Mouse (Mus musculus) midbrain, embryonic 13.5 days (tissue): ENCODE data around the gene Lbhd2. TPM values are rescaled to one million over a fixed set of nuclear protein-coding genes. Genes with fewer than 3 reads are reported as not detected.

ENCODE experiments used
- ATAC-seq: fragments of 200-750 bp; cut with Nextera tagmentation; 2 replicates; pipeline ENCODE4 v1.8.0; 2017; ENCODE audit warnings: mild to moderate bottlenecking, moderate TSS enrichment, moderate library complexity
- H3K27ac ChIP-seq: fragments of 300-500 bp; sonication (generic); 2 replicates; pipeline ENCODE4 v1.5.1; 2015; ENCODE audit warnings: inconsistent platforms, mild to moderate bottlenecking, moderate library complexity
- H3K27me3 ChIP-seq: fragments of 300-500 bp; sonication (generic); 2 replicates; pipeline ENCODE4 v1.6.1; 2015; ENCODE audit warnings: mild to moderate bottlenecking, inconsistent platforms
- H3K36me3 ChIP-seq: fragments of 300-500 bp; sonication (generic); 2 replicates; pipeline ENCODE4 v1.6.1; 2015; ENCODE audit warnings: mild to moderate bottlenecking, inconsistent platforms
- H3K4me1 ChIP-seq: fragments of 300-500 bp; sonication (generic); replicated peaks from 2 replicates; pipeline ENCODE4 v1.6.1; 2015; ENCODE audit warnings: inconsistent platforms
- H3K4me2 ChIP-seq: fragments of 300-500 bp; sonication (generic); replicated peaks from 2 replicates; pipeline ENCODE4 v1.6.1; 2015; ENCODE audit warnings: moderate library complexity, mild to moderate bottlenecking, inconsistent platforms
- H3K4me3 ChIP-seq: fragments of 300-500 bp; sonication (generic); replicated peaks from 2 replicates; pipeline ENCODE4 v1.5.1; 2015; ENCODE audit warnings: mild to moderate bottlenecking, inconsistent platforms
- H3K9ac ChIP-seq: fragments of 300-500 bp; sonication (generic); replicated peaks from 2 replicates; pipeline ENCODE4 v1.6.1; 2015; ENCODE audit warnings: mild to moderate bottlenecking, inconsistent platforms
- H3K9me3 ChIP-seq: fragments of 300-500 bp; sonication (generic); 2 replicates; pipeline ENCODE4 v1.6.1; 2016; ENCODE audit warnings: mild to moderate bottlenecking, inconsistent platforms
- WGBS: fragments of 180-500 bp; shearing (Covaris S2); methylation state at CpG from one replicate; pipeline ENCODE4 v1.1.7; 2015; 5-methylcytosine and 5-hydroxymethylcytosine counted together
- polyA plus RNA-seq: library from polyadenylated mRNA; unstranded; fragments of >200 nt; fragmentation: Nextera tagmentation; extraction: Ambion mirVana; gene quantifications from 2 replicates; pipeline ENCODE4 v1.2.1, GENCODE M21; 2015

Lbhd2 gene
- polyA plus RNA-seq, 1 experiment from 2014 or later = not detected

GRCm38 (mm10) chr12:111436170-111436569 is 29.6 kb downstream of the Lbhd2 start:
- Histone ChIP-seq H3K9ac (no peak overlapping the region), H3K4me2 (no peak overlapping the region), H3K9me3 (no peaks in the 10 kb centered on the region), H3K27ac (no peak overlapping the region), H3K4me3 (no peak overlapping the region), H3K4me1 (peaks cover 7% of the 10 kb centered on the region), H3K36me3 (no peaks in the 10 kb centered on the region), H3K27me3 (peaks cover 44% of the 10 kb centered on the region)
- no peak for ATAC-seq
- WGBS = 87% methylated on average over 3 of the region's 3 CpGs

GRCm38 (mm10) chr12:111436640-111437039 is 30.0 kb downstream of the Lbhd2 start:
- no peak for ATAC-seq
- no peak overlapping the region for H3K4me2 ChIP-seq
- 76% methylated on average over 8 of the region's 8 CpGs for WGBS
- H3K4me1 ChIP-seq = peaks cover 7% of the 10 kb centered on the region
- H3K27me3 ChIP-seq = peaks cover 44% of the 10 kb centered on the region
- no peak overlapping the region for H3K4me3 ChIP-seq
- no peaks in the 10 kb centered on the region for H3K36me3 ChIP-seq
- H3K27ac ChIP-seq = no peak overlapping the region
- no peak overlapping the region for H3K9ac ChIP-seq
- H3K9me3 ChIP-seq = no peaks in the 10 kb centered on the region

GRCm38 (mm10) chr12:111437222-111437900 is 30.8 kb downstream of the Lbhd2 start:
- H3K4me3 ChIP-seq = no peak overlapping the region
- H3K36me3 ChIP-seq = no peaks in the 10 kb centered on the region
- H3K9me3 ChIP-seq = no peaks in the 10 kb centered on the region
- H3K4me2 ChIP-seq = no peak overlapping the region
- H3K4me1 ChIP-seq = peaks cover 12% of the 10 kb centered on the region
- H3K27ac ChIP-seq = no peak overlapping the region
- 76% methylated on average over 5 of the region's 5 CpGs for WGBS
- ATAC-seq = no peak
- peaks cover 44% of the 10 kb centered on the region for H3K27me3 ChIP-seq
- no peak overlapping the region for H3K9ac ChIP-seq

- Histone ChIP-seq H3K9me3 (no peaks in the 10 kb centered on the region), H3K27me3 (peaks cover 55% of the 10 kb centered on the region)
- 87% methylated on average over 6 of the region's 6 CpGs for WGBS
Observed at GRCm38 (mm10) chr12:111438850-111439249, 32.2 kb downstream of the Lbhd2 start.

GRCm38 (mm10) chr12:111440701-111441373 is 34.2 kb downstream of the Lbhd2 start:
- Histone ChIP-seq H3K4me1 (peaks cover 24% of the 10 kb centered on the region), H3K27ac (no peak overlapping the region), H3K4me2 (no peak overlapping the region), H3K36me3 (no peaks in the 10 kb centered on the region), H3K4me3 (no peak overlapping the region), H3K9ac (no peak overlapping the region), H3K27me3 (peaks cover 71% of the 10 kb centered on the region), H3K9me3 (no peaks in the 10 kb centered on the region)
- 95% methylated on average over 9 of the region's 9 CpGs for WGBS
- ATAC-seq = no peak

More at GRCm38 (mm10) chr12:111438850-111439249, 32.2 kb downstream of the Lbhd2 start:
- no peak overlapping the region for H3K9ac ChIP-seq
- H3K36me3 ChIP-seq = no peaks in the 10 kb centered on the region
- H3K27ac ChIP-seq = no peak overlapping the region
- H3K4me2 ChIP-seq = no peak overlapping the region
- no peak for ATAC-seq
- no peak overlapping the region for H3K4me3 ChIP-seq
- peaks cover 21% of the 10 kb centered on the region for H3K4me1 ChIP-seq

- H3K9me3 ChIP-seq = no peaks in the 10 kb centered on the region
- no peaks in the 10 kb centered on the region for H3K36me3 ChIP-seq
- no peak overlapping the region for H3K4me2 ChIP-seq
- ATAC-seq = no peak
- H3K4me3 ChIP-seq = no peak overlapping the region
- H3K27ac ChIP-seq = no peak overlapping the region
- 59% methylated on average over 3 of the region's 3 CpGs for WGBS
- H3K4me1 ChIP-seq = peaks cover 30% of the 10 kb centered on the region
- peaks cover 73% of the 10 kb centered on the region for H3K27me3 ChIP-seq
- no peak overlapping the region for H3K9ac ChIP-seq
Observed at GRCm38 (mm10) chr12:111441523-111441922, 34.9 kb downstream of the Lbhd2 start.

- Histone ChIP-seq H3K27me3 (peaks cover 78% of the 10 kb centered on the region), H3K4me3 (peak within 1 kb of the TSS; percentile 39), H3K9me3 (no peaks in the 10 kb centered on the region), H3K27ac (no peak within 1 kb of the TSS), H3K4me1 (peaks cover 30% of the 10 kb centered on the region), H3K4me2 (peak within 1 kb of the TSS; percentile 72), H3K36me3 (no peaks in the 10 kb centered on the region), H3K9ac (peak within 1 kb of the TSS; percentile 55)
- peak; percentile 81 for ATAC-seq
- under 1% methylated on average over 48 of the region's 48 CpGs for WGBS
Observed at GRCm38 (mm10) chr12:111442309-111443010, 35.9 kb downstream of the Lbhd2 start, which contains the start of gene Tnfaip2. Gene Tnfaip2 (plus strand): TSS chr12:111442469.

GRCm38 (mm10) chr12:111443011-111443870 is 36.6 kb downstream of the Lbhd2 start:
- Histone ChIP-seq H3K27me3 (peaks cover 80% of the 10 kb centered on the region), H3K27ac (no peak overlapping the region), H3K4me1 (peaks cover 30% of the 10 kb centered on the region), H3K36me3 (no peaks in the 10 kb centered on the region), H3K4me2 (peak overlapping the region; percentile 72), H3K9me3 (no peaks in the 10 kb centered on the region), H3K9ac (no peak overlapping the region), H3K4me3 (peak overlapping the region; percentile 39; the same call in 1 of the 2 replicates)
- ATAC-seq = no peak
- WGBS = 9% methylated on average over 15 of the region's 15 CpGs

- no peak overlapping the region for H3K27ac ChIP-seq
- no peak overlapping the region for H3K4me3 ChIP-seq
- peaks cover 30% of the 10 kb centered on the region for H3K4me1 ChIP-seq
- H3K9me3 ChIP-seq = no peaks in the 10 kb centered on the region
- H3K9ac ChIP-seq = no peak overlapping the region
- H3K27me3 ChIP-seq = peaks cover 87% of the 10 kb centered on the region
- WGBS = 23% methylated on average over 10 of the region's 10 CpGs
- H3K36me3 ChIP-seq = no peaks in the 10 kb centered on the region
- ATAC-seq = no peak
- H3K4me2 ChIP-seq = no peak overlapping the region
Observed at GRCm38 (mm10) chr12:111443921-111444831, 37.6 kb downstream of the Lbhd2 start.

- Histone ChIP-seq H3K4me1 (peaks cover 32% of the 10 kb centered on the region), H3K27me3 (peaks cover 95% of the 10 kb centered on the region), H3K9me3 (no peaks in the 10 kb centered on the region), H3K9ac (no peak overlapping the region), H3K4me2 (peak overlapping the region; percentile 46), H3K36me3 (no peaks in the 10 kb centered on the region), H3K4me3 (peak overlapping the region; percentile 26), H3K27ac (no peak overlapping the region)
- WGBS = 3% methylated on average over 36 of the region's 52 CpGs
- no peak for ATAC-seq
Observed at GRCm38 (mm10) chr12:111445161-111445889, 38.7 kb downstream of the Lbhd2 start.
